Mouse (Mus musculus) liver, postnatal 0 days (tissue): ENCODE results near the gene Cacnb4. TPM values are rescaled to one million over a fixed set of nuclear protein-coding genes. Genes with fewer than 3 reads are reported as not detected.

Source experiments
- ATAC-seq: fragments of 200-750 bp; cut with Nextera tagmentation; 2 replicates; pipeline ENCODE4 v1.8.0; 2017; ENCODE audit warnings: mild to moderate bottlenecking, moderate library complexity
- DNase-seq: peaks from one replicate; pipeline ENCODE4 v3.0.0-alpha.2; 2016
- H3K27ac ChIP-seq: fragments of 300-500 bp; sonication (generic); 2 replicates; pipeline ENCODE4 v1.5.1; 2014; ENCODE audit warnings: antibody characterized with exemption, moderate library complexity, mild to moderate bottlenecking, low read depth
- H3K27me3 ChIP-seq: fragments of 300-500 bp; sonication (generic); 2 replicates; pipeline ENCODE4 v1.6.1; 2014; ENCODE audit warnings: low read length, control low read depth, mixed read lengths; ENCODE audit not compliant: insufficient read depth
- H3K36me3 ChIP-seq: fragments of 300-500 bp; sonication (generic); replicated peaks from 2 replicates; pipeline ENCODE4 v1.6.1; 2014; ENCODE audit warnings: mild to moderate bottlenecking, control low read depth, low read length, moderate library complexity, mixed read lengths; ENCODE audit not compliant: insufficient read depth
- H3K4me1 ChIP-seq: fragments of 300-500 bp; sonication (generic); 2 replicates; pipeline ENCODE4 v1.6.1; 2014; ENCODE audit warnings: antibody characterized with exemption, mild to moderate bottlenecking, control low read depth; ENCODE audit not compliant: insufficient read depth
- H3K4me2 ChIP-seq: fragments of 300-500 bp; sonication (generic); 2 replicates; pipeline ENCODE4 v1.6.1; 2014; ENCODE audit warnings: low read depth, mild to moderate bottlenecking, low read length, moderate library complexity, mixed read lengths
- H3K4me3 ChIP-seq: fragments of 300-500 bp; sonication (generic); 2 replicates; pipeline ENCODE4 v1.5.1; 2014; ENCODE audit warnings: low read depth, low read length
- H3K9ac ChIP-seq: fragments of 300-500 bp; sonication (generic); replicated peaks from 2 replicates; pipeline ENCODE4 v1.6.1; 2014; ENCODE audit warnings: mild to moderate bottlenecking, moderate library complexity
- H3K9me3 ChIP-seq: fragments of 300-500 bp; sonication (generic); 2 replicates; pipeline ENCODE4 v1.6.1; 2016; ENCODE audit warnings: mild to moderate bottlenecking, control low read depth, low read length, mixed read lengths
- CTCF ChIP-seq: sonication (generic); IDR thresholded peaks from 2 replicates; pipeline ENCODE4 v1.5.1; 2016; ENCODE audit warnings: antibody characterized with exemption, low read depth
- EP300 ChIP-seq: IDR thresholded peaks from 2 replicates; pipeline ENCODE4 v1.6.1; 2016; ENCODE audit warnings: antibody characterized with exemption, low read depth, mild to moderate bottlenecking
- WGBS: fragments of 180-500 bp; shearing (Covaris S2); extraction: QIAGEN DNeasy Blood & Tissue Kit; methylation state at CpG from one replicate; pipeline ENCODE4 v1.1.7; 2014; ENCODE audit not compliant: insufficient replicate concordance; 5-methylcytosine and 5-hydroxymethylcytosine counted together
- polyA plus RNA-seq: library from polyadenylated mRNA; unstranded; fragments of >200 nt; fragmentation: Nextera tagmentation; extraction: Ambion mirVana; gene quantifications from 2 replicates; pipeline ENCODE4 v1.2.1, GENCODE M21; 2015

Gene Cacnb4
- polyA plus RNA-seq, 1 experiment from 2014 or later: 0.27 TPM

GRCm38 (mm10) chr2:52676913-52677303, 277 bp upstream of the Cacnb4 start:
- ATAC-seq (no peak), DNase-seq (no peak)
- Histone ChIP-seq H3K4me3 (no peak overlapping the region), H3K9ac (no peak overlapping the region), H3K27me3 (peaks cover 26% of the 10 kb centered on the region), H3K27ac (no peak overlapping the region), H3K4me1 (peaks cover 7% of the 10 kb centered on the region; the same call in 1 of the 2 replicates), H3K9me3 (no peaks in the 10 kb centered on the region), H3K4me2 (no peak overlapping the region), H3K36me3 (no peaks in the 10 kb centered on the region)
- TF ChIP-seq EP300 (no peak), CTCF (no peak)
- WGBS: 16% methylated on average over 6 of the region's 6 CpGs

GRCm38 (mm10) chr2:52675278-52675987, 1.2 kb downstream of the Cacnb4 start:
- Histone ChIP-seq H3K4me1 (peaks cover 7% of the 10 kb centered on the region; the same call in 1 of the 2 replicates), H3K36me3 (no peaks in the 10 kb centered on the region), H3K4me2 (peak overlapping the region; percentile 84), H3K9me3 (no peaks in the 10 kb centered on the region), H3K9ac (no peak overlapping the region), H3K27ac (no peak overlapping the region), H3K27me3 (peaks cover 26% of the 10 kb centered on the region), H3K4me3 (peak overlapping the region; percentile 60)
- WGBS: under 1% methylated on average over 30 of the region's 42 CpGs
- ATAC-seq (peak; percentile 35; the same call in 1 of the 2 replicates), DNase-seq (peak; percentile 16)
- TF ChIP-seq CTCF: no peak
- TF ChIP-seq EP300: no peak

GRCm38 (mm10) chr2:52674886-52675277, 1.7 kb downstream of the Cacnb4 start:
- Histone ChIP-seq H3K4me1 (peaks cover 7% of the 10 kb centered on the region; the same call in 1 of the 2 replicates), H3K4me2 (peak overlapping the region; percentile 84), H3K36me3 (no peaks in the 10 kb centered on the region), H3K27ac (no peak overlapping the region), H3K9me3 (no peaks in the 10 kb centered on the region), H3K4me3 (peak overlapping the region; percentile 60; the same call in 1 of the 2 replicates), H3K27me3 (peaks cover 26% of the 10 kb centered on the region), H3K9ac (no peak overlapping the region)
- ATAC-seq: no peak
- TF ChIP-seq EP300 (no peak), CTCF (no peak)
- DNase-seq: no peak
- 1% methylated on average over 19 of the region's 19 CpGs for WGBS

GRCm38 (mm10) chr2:52673172-52673571, 3.5 kb downstream of the Cacnb4 start:
- Histone ChIP-seq H3K36me3 (no peaks in the 10 kb centered on the region), H3K4me3 (no peak overlapping the region), H3K27me3 (peaks cover 26% of the 10 kb centered on the region), H3K4me1 (peaks cover 7% of the 10 kb centered on the region; the same call in 1 of the 2 replicates), H3K27ac (no peak overlapping the region), H3K4me2 (no peak overlapping the region), H3K9me3 (no peaks in the 10 kb centered on the region), H3K9ac (no peak overlapping the region)
- 37% methylated on average over 1 of the region's 1 CpGs for WGBS
- DNase-seq: no peak
- no peak for ATAC-seq
- TF ChIP-seq CTCF: no peak
- no peak for TF ChIP-seq EP300

GRCm38 (mm10) chr2:52670733-52671132, 5.9 kb downstream of the Cacnb4 start:
- Histone ChIP-seq H3K4me1 (peaks cover 6% of the 10 kb centered on the region; the same call in 1 of the 2 replicates), H3K36me3 (no peaks in the 10 kb centered on the region), H3K27ac (no peak overlapping the region), H3K4me3 (no peak overlapping the region), H3K9me3 (no peaks in the 10 kb centered on the region), H3K27me3 (peaks cover 18% of the 10 kb centered on the region), H3K4me2 (no peak overlapping the region), H3K9ac (no peak overlapping the region)
- TF ChIP-seq EP300 (no peak), CTCF (no peak)
- WGBS: 83% methylated on average over 5 of the region's 5 CpGs
- ATAC-seq (no peak), DNase-seq (no peak)

- WGBS: 76% methylated on average over 6 of the region's 6 CpGs
These were observed 8.2 kb downstream of the Cacnb4 start for GRCm38 (mm10) chr2:52668480-52668879.

More at GRCm38 (mm10) chr2:52668480-52668879, 8.2 kb downstream of the Cacnb4 start:
- no peak for ATAC-seq
- no peak overlapping the region for H3K27ac ChIP-seq
- TF ChIP-seq EP300 (no peak), CTCF (no peak)
- no peaks in the 10 kb centered on the region for H3K27me3 ChIP-seq
- no peak overlapping the region for H3K9ac ChIP-seq
- H3K36me3 ChIP-seq: no peaks in the 10 kb centered on the region
- H3K4me2 ChIP-seq: no peak overlapping the region
- H3K4me1 ChIP-seq: no peaks in the 10 kb centered on the region
- H3K9me3 ChIP-seq: no peaks in the 10 kb centered on the region
- no peak for DNase-seq
- no peak overlapping the region for H3K4me3 ChIP-seq
